Mouse (Mus musculus) G1E-ER4 (cell line): ENCODE measurements around the gene Opcml. TPM values are rescaled to one million over a fixed set of nuclear protein-coding genes. Genes with fewer than 3 reads are reported as not detected.

Source experiments
- GATA1 ChIP-seq: IDR thresholded peaks from one replicate; pipeline ENCODE4 v1.8.0; 2012; ENCODE audit warnings: low read length, inconsistent platforms
- polyA plus RNA-seq: library from polyadenylated mRNA; stranded (reverse); fragments of >175 nt; gene quantifications from 2 replicates; pipeline ENCODE4 v1.2.3, GENCODE M21; 2012

Gene Opcml
- polyA plus RNA-seq, 1 experiment: not detected

DNA sequence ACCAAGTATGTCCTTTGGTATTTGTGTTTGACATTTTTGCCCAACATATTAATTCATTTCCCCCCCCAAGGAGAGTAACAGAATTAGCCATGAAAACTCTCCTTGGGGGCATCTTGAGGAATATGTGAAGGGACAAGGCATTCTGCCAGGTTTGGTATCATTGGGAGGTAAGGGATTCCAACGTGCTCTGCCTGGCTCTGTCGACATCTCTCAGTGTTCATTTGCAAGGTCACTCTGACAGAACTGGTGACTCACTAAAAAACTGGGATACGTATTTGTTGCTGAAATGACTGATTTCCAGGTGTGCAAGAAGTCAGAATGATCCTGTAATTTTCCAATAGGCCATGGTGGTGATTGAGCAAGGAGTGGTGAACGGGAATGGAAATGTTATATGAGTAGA is 648.2 kb downstream of the Opcml start:
- no peak for TF ChIP-seq GATA1

DNA sequence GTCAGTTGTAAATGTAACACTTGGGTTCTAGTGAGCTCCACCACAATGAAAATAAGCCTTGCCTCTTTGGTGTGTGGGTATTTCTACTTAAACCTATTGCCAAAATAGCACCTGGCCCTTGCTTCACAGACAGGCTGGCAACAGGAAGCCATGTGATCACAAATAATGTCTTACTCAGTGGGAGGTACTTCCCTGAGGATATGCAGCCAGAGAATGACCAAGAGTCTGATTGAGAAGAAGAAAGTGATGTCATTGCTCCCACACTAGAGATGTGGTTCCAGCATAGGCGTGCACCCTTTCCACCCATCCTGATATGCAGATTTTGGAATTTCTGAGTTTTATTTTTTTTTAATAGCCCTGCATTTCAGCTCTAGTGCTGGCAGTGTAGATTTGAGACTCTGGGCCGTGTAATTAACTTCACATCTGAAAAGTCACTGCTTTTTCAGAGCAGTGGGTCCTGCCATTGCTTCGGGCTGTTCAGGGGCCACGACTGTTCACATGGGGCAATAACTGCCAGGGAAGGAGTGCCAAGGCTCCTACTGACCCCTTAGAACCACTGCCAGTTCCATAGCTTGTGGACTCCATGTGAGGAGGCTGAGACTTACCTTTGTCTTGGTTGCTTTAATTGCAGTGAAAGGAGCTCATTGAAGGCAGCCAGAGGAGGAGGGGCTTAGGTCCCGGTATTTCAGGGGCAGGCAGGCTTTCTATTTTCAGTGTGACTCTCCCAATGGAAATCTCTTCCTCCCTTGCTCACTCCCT is 649.0 kb downstream of the Opcml start:
- no peak for TF ChIP-seq GATA1

DNA sequence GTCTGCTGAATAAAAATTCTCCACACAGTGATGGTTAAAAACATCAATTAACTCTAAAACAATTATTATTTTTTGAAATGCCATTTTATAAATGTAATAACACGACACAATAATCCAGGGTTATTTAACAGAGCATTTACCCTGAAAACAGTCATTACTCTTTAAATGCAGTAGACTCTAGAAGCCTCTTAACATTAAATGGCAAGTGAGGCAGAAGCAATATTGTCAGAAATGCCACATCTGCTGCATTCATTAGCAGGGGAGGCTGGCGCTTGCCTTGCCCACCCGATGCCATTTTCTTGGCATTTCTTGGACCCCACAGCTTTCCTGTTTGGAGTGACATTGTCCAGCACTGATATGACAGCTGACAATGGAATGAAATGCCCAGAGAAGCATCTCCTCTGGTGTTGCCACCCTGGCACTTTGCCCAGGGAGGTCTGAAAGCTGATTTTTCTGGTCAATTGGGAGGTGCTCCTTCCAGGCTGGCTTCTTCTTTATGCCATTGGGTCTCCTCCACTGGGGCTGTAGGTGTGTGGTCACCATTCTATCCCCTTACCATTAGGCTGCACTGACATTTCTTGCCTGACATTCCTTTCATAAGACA is 649.7 kb downstream of the Opcml start:
- no peak for TF ChIP-seq GATA1

DNA sequence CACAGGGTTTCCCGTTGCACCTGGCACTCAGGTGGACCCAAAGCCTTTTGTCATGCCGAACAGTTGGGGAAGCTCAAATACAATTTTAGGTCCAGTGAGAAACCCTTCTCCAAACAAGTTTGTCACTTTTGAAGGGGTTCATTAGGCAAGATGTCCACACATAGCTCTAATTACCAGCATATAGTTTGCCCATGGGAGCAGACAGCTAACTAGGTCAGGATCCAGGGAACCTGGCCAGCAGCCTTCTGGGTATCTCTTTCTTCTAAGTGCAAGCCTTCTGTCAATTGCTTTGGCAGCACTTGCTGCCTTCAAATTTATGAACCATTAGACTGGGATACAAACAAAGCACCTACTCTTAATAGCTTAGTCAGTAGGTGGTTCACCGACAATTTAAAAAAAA is 653.9 kb downstream of the Opcml start:
- TF ChIP-seq GATA1: no peak

DNA sequence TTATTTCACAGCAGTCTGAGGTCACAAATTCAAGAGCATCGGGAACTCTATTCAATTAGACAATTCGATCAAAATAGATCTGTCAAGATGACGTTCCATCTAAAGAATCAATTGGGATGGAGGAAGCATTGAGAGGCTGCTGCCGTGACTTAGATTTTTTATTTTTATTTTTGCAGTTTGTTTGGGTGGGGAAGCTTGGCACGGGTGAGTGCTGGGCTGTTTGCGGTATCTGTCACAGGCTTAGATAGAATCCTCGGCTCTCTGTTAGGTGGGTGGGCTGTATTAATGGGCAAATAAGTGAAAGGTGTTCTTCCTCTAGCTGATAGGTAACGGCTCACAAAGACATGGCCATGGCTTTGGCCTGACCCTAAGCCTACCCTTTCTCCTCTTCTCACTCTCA is 654.4 kb downstream of the Opcml start:
- no peak for TF ChIP-seq GATA1

DNA sequence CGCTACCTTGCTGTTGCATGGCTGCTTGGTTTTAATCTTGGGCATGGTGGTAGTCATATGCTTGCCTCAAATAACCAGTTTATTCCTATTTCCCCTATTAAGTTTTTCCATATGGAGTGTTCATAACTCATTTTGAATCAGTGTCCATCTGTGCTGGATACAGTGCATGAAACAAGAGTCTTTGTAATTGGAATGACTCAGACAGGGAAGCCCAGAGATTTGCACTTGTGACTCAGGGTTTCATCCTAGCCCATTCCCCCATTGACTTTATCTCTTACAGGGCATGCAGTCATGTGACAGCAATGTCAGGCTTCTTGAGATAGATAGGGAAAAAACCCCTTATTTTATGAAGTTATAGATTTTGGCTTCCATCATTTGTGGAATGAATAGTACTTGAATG is 655.3 kb downstream of the Opcml start:
- TF ChIP-seq GATA1: no peak

DNA sequence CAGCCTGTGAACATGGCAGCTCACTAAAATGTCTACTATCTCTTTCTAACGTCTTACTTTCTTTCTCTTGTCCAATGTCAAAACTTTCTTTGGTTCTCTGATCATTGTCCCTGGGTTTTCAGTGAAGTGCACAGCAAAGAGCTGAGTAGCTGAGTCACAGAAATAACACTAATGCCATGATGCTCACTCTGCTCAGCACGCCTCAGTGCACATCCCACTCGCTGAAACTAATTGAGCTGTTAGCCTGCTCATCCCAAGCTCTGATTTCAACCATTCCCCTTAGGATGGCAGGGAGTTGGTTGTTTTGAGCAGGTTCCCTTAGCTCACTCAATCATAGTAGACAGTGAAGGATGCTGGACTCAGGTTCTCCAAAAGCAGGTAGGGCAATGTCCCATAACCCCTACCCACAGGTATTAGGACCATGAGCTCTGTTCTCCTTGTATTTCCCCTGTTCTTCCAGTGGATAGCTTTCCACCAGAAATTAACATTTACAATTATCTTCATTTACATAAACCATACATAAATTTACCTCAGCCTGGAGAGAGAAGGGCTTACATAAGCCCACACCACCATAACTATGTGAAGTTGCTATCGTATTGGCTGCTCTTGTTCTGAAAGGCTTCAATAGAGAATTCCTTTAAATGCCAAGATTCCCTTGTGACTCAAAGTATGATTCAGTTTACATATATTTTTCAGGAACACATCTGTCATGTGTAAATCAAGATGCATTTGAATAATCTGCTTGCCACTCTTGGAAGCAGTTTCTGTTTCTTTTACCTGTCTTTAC is 655.9 kb downstream of the Opcml start:
- TF ChIP-seq GATA1: no peak

DNA sequence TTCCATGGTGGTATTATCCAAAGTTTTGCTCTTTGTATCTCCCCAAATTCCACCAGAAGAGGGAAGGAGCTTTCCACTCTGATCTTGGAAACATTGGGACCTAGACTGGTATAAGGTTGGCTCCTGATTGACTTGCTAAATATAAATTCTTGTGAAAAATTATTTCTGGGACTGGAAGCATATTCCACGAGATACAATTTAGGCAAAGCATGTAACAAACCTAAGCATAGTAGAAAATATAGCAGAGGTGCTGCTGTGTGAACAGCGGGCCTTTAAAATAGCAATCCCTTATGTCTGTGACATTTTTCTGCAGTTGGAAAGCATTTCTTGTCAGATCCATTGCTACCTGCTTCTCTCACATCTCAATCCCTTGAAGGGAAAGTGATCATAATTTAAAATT is 661.9 kb downstream of the Opcml start:
- TF ChIP-seq GATA1: no peak

DNA sequence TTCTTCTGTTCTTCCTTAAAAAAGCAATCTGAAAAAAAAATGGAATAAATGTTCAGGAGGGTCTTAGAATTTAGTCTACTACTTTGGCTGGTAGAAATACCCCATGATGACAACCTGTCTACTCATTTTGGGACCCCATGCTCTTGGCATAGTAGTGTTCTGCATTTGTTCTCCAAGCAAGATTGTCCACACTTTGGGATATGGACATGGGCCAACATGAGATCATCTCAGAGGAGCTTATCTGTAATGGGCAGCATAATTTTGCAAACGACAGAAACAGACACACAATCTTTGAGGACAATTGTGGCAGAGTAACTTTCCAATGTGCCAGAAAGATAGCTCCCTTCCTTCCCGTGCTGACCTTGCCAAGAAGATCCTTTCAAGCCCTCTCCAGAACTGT is 662.5 kb downstream of the Opcml start:
- TF ChIP-seq GATA1: no peak

DNA sequence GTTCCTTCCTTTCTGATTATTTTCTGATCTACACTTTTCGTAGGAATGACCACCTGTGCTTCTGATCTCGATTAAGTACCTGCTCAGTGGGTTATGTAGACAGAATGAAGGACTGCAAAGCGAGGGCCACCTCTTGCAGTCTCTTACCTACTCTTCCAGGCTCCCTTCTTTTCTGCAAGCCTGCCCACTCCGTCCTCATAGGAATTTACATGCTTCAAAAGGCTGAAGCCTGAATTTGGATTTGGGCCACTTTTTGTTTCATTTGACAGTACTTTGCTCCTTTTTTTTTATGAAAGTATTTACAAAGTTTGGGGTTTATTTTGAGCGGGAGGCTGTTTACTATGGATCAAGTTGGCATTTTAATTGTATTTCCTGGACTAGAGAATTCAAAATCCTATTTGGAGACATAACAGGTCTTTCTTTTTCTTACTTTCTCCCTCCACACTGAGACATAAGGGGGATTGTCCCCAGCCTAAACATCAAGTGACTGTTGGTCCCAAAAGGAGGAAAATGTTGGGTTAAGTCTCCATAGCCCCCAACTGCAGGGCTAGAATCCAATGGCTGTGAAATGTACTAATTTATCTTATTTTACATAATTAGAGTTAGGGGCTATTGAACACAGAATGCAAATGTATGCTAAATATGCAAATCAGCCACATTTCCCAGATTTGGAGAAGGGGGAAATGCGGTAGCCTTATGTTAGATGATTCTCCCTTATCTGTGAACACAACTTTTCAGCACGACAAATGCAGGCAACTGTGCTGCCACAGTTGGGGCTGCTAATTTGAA is 667.6 kb downstream of the Opcml start:
- no peak for TF ChIP-seq GATA1

DNA sequence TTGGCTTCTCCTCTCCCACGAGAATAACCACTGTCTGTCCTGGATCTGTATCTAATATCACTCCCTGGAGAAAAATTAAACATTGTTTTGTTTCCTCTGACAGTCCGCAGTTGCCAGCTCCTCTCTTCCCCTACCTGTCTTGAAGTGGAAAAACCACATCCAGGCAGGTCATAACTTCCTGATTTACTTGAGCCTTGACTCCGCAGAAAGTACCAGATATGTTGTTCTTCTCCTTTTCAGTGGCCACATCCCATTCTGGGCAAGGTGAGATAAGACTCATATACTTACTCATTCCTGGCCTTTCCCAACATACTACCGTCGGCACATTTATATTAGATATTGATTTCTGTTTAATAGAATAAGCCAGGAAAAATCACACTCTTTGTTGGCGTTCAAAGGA is 673.0 kb downstream of the Opcml start:
- no peak for TF ChIP-seq GATA1

DNA sequence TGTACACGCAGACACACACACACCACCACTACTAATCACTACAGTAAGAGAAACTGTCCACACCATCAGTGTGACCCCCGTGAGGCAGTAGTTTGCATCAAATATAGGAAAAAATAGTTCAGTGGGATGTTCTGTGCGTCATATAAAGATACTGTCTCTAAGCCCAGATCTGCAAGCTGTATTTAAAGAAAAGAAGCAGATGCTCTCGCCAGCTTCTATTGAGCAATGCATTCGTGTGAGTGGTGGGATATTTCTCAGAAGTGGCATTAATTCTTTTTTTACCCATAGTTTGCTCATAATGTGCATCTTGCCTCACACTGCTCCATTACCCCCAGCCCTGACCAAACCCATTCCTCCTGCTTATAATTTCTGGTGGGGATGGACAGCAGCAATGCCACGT is 678.8 kb downstream of the Opcml start:
- no peak for TF ChIP-seq GATA1

DNA sequence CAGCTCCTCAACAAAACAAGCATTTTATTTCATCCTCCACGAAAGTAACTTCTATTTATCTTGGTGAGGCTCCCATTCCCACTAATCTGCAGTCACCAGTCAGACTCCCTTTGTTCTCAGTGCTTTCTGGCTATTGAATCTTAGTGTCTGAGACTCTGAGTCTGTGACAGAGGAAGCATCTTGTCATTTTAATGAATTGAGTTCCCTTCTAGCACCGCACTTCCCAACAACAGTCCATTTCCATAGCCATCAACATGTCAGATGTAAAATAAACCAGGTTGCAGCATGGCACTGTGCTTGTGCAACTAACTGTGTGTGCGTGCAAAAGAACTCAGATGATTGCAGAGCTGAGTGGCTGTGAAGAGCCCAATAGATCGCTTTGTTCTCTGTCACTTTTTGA is 680.9 kb downstream of the Opcml start:
- TF ChIP-seq GATA1: no peak

DNA sequence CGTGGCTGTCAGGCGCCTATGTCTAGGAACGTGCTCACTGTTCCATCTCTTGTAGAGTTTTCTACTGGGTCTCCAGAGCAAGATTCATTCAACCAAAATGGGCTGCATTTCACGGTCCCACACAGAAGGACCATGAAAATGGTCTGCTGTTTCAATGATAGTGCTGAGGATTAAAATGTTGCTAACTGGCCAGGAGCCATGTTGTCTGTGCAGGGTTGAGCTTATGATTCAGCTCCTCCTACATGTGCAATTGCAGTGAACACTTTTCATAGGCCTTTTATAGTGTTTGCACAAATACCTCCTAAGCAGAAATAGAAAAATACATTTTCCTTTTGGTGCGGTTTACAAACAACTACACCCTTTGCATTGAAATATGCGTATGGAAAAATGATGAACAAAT is 684.0 kb downstream of the Opcml start:
- TF ChIP-seq GATA1: no peak

DNA sequence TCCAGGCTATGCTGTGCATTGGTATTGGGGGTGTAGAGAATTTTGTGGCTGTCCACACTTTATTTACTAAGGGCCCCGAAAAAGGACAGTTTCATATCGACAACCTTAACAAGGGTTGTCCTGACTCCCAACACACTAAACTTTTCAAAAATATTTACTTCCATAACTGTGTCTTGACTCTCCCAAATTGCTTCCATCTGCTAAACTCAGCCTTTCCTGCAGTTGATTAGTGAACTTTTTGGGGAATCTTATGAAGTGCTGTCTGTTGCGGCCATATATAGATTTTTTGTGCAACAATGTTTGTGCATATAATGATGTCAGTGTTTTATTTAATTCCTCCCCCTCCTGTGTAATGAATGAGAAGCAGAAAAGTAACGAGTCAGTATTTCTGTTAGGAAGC is 690.7 kb downstream of the Opcml start:
- TF ChIP-seq GATA1: no peak

DNA sequence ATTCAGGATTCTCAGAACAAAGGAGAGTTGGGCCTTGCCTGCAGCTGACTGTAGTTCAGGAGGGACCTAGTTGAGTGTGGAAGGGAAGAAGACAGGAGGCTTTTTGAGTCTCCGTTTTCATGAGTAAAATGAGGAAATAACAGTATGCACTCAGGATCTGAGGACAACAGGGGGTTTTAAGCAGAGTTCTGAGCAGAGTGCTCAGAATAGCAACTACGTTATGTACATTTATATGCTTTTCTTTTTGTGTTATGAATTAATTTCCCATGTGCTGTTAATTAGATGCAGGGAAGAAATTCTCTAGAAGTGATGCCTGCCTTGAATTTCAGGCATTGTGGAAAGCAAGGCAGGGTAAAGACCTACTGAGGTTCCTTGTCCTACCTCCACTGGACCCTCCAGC is 697.9 kb downstream of the Opcml start:
- no peak for TF ChIP-seq GATA1

DNA sequence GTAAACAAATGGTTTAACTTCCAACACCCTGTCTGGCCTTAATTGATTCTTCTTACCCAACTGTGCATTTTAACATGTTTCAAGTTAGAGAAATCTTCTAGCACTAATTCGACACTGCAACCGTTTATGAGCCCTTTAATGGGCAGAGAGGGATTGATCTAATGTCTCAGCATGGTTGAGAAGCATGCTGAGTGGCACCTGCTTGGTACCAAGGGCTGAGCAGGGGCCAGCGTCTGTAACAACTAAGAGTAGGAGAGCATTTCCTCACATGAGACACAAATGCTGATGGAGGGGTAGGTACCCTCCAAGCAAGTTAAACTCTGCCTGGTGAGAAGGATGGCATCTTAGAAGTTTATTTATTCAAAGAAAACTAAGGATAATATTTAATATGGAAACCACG is 699.3 kb downstream of the Opcml start:
- TF ChIP-seq GATA1: no peak
